Mouse (Mus musculus) right cerebral cortex, postnatal 25 days (tissue): ENCODE data around the gene Fam168a.
A peak's percentile ranks its signal among the peaks of the same experiment; 100 is the strongest.
"Not testable (repeated sequence)": the region's sequence is repeated elsewhere in the genome, so short reads cannot be mapped to it uniquely, and the experiment has no call there.

ENCODE experiments used
- DNase-seq: peaks from one replicate; pipeline ENCODE4 v3.0.0; 2022

Gene Fam168a

GRCm38 (mm10) chr7:100718741-100719140, 12.3 kb downstream of the Fam168a start:
- no peak for DNase-seq

GRCm38 (mm10) chr7:100722268-100722667, 15.8 kb downstream of the Fam168a start:
- no peak for DNase-seq

GRCm38 (mm10) chr7:100723453-100724294, 17.2 kb downstream of the Fam168a start:
- no peak for DNase-seq

- no peak for DNase-seq
Observed at GRCm38 (mm10) chr7:100727538-100728085, 21.2 kb downstream of the Fam168a start.

- DNase-seq: no peak
Observed at GRCm38 (mm10) chr7:100729778-100730177, 23.3 kb downstream of the Fam168a start.

GRCm38 (mm10) chr7:100732341-100733050, 26.1 kb downstream of the Fam168a start:
- no peak for DNase-seq

- DNase-seq: no peak
Observed at GRCm38 (mm10) chr7:100733051-100733813, 26.8 kb downstream of the Fam168a start.

- no peak for DNase-seq
Observed at GRCm38 (mm10) chr7:100734201-100734600, 27.8 kb downstream of the Fam168a start.

GRCm38 (mm10) chr7:100734905-100735304, 28.5 kb downstream of the Fam168a start:
- DNase-seq: not testable (repeated sequence)

GRCm38 (mm10) chr7:100736131-100736530, 29.7 kb downstream of the Fam168a start:
- DNase-seq: no peak

GRCm38 (mm10) chr7:100744372-100744771, 37.9 kb downstream of the Fam168a start:
- DNase-seq: no peak

- no peak for DNase-seq
Observed at GRCm38 (mm10) chr7:100750101-100750500, 43.7 kb downstream of the Fam168a start.

GRCm38 (mm10) chr7:100758718-100759117, 52.3 kb downstream of the Fam168a start:
- DNase-seq: peak; percentile 10

GRCm38 (mm10) chr7:100762726-100763125, 56.3 kb downstream of the Fam168a start:
- DNase-seq: no peak

GRCm38 (mm10) chr7:100767568-100767967, 61.1 kb downstream of the Fam168a start:
- no peak for DNase-seq

- DNase-seq: no peak
Observed at GRCm38 (mm10) chr7:100768009-100768408, 61.6 kb downstream of the Fam168a start.

- no peak for DNase-seq
Observed at GRCm38 (mm10) chr7:100769534-100770083, 63.2 kb downstream of the Fam168a start.

GRCm38 (mm10) chr7:100770669-100771341, 64.4 kb downstream of the Fam168a start:
- DNase-seq: no peak

- no peak for DNase-seq
Observed at GRCm38 (mm10) chr7:100774189-100774588, 67.8 kb downstream of the Fam168a start.

- no peak for DNase-seq
Observed at GRCm38 (mm10) chr7:100775810-100776209, 69.4 kb downstream of the Fam168a start.

GRCm38 (mm10) chr7:100780192-100780591, 73.8 kb downstream of the Fam168a start:
- DNase-seq: no peak

- no peak for DNase-seq
Observed at GRCm38 (mm10) chr7:100784650-100785049, 78.2 kb downstream of the Fam168a start.
